Mouse (Mus musculus) embryonic facial prominence, embryonic 15.5 days (tissue): Measurements from ENCODE around the gene Clns1a. TPM values are rescaled to one million over a fixed set of nuclear protein-coding genes. Genes with fewer than 3 reads are reported as not detected.

ENCODE experiments used
- ATAC-seq: fragments of 200-750 bp; cut with Nextera tagmentation; 2 replicates; pipeline ENCODE4 v1.8.0; 2017; ENCODE audit warnings: low read depth, moderate TSS enrichment; ENCODE audit not compliant: insufficient number of reproducible peaks, low FRiP score, low TSS enrichment
- H3K27ac ChIP-seq: fragments of 300-500 bp; sonication (generic); replicated peaks from 2 replicates; pipeline ENCODE4 v1.5.1; 2015; ENCODE audit warnings: mild to moderate bottlenecking, inconsistent platforms
- H3K27me3 ChIP-seq: fragments of 300-500 bp; sonication (generic); 2 replicates; pipeline ENCODE4 v1.6.1; 2015; ENCODE audit warnings: inconsistent platforms
- H3K36me3 ChIP-seq: fragments of 300-500 bp; sonication (generic); 2 replicates; pipeline ENCODE4 v1.6.1; 2015; ENCODE audit warnings: mild to moderate bottlenecking, inconsistent platforms
- H3K4me1 ChIP-seq: fragments of 300-500 bp; sonication (generic); 2 replicates; pipeline ENCODE4 v1.6.1; 2015; ENCODE audit warnings: inconsistent platforms
- H3K4me2 ChIP-seq: fragments of 300-500 bp; sonication (generic); replicated peaks from 2 replicates; pipeline ENCODE4 v1.6.1; 2015; ENCODE audit warnings: mild to moderate bottlenecking, inconsistent platforms
- H3K4me3 ChIP-seq: fragments of 300-500 bp; sonication (generic); replicated peaks from 2 replicates; pipeline ENCODE4 v1.5.1; 2015; ENCODE audit warnings: mild to moderate bottlenecking, inconsistent platforms
- H3K9ac ChIP-seq: fragments of 300-500 bp; sonication (generic); 2 replicates; pipeline ENCODE4 v1.6.1; 2015; ENCODE audit warnings: inconsistent platforms
- H3K9me3 ChIP-seq: fragments of 300-500 bp; sonication (generic); replicated peaks from 2 replicates; pipeline ENCODE4 v1.6.1; 2016; ENCODE audit warnings: inconsistent platforms
- WGBS: fragments of 180-500 bp; shearing (Covaris S2); methylation state at CpG from one replicate; pipeline ENCODE4 v1.1.7; 2015; 5-methylcytosine and 5-hydroxymethylcytosine counted together
- polyA plus RNA-seq: library from polyadenylated mRNA; unstranded; fragments of >200 nt; fragmentation: Nextera tagmentation; extraction: Ambion mirVana; gene quantifications from 2 replicates; pipeline ENCODE4 v1.2.1, GENCODE M21; 2015

The Clns1a gene
- polyA plus RNA-seq, 1 experiment from 2014 or later: 168 TPM

DNA sequence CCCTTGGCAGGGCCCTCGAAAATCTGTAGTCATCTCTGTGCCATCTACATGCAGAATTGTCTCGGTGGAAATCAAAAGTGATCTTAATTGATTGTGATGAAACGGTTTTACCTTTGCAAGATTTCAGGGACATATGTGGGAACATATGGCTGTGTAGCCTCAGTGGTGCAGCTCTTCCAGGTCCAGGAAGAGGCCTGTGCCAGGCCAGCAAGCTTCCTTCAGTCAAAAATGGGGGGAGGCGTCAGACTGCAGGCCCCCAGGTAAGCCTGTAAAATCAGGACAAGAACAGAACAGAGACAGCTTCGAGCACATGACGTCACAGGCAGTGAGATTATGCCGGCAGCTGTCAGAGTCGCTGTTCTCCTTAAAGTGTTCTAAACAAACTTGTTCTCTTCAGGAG, 71.4 kb downstream of the Clns1a start:
- no peak for ATAC-seq
- H3K4me3 ChIP-seq: no peak overlapping the region
- H3K4me1 ChIP-seq: no peaks in the 10 kb centered on the region
- H3K9ac ChIP-seq: no peak overlapping the region
- H3K27me3 ChIP-seq: no peaks in the 10 kb centered on the region
- H3K9me3 ChIP-seq: no peaks in the 10 kb centered on the region
- no peak overlapping the region for H3K27ac ChIP-seq
- no peak overlapping the region for H3K4me2 ChIP-seq
- H3K36me3 ChIP-seq: no peaks in the 10 kb centered on the region
- WGBS: 67% methylated on average over 8 of the region's 8 CpGs

DNA sequence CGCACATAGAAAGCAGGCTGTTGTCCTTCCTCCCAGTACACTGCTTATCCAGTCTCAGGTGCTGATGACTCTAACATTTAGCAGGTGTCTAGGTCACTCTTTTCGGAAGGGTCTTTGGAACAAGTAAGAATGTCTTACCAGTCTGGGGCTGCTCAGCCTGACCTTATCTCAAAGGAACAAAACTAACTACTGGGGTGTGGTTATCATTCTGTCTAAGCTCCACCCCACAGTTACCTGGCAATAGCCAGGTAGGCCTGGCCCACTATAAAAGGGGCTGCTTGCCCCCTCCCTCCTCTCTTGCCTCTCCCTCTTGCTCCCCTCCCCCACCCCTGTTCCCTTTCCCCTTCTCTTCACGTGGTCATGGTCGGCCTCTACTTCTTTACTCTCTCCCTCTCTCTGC, 72.6 kb downstream of the Clns1a start:
- H3K4me3 ChIP-seq: no peak overlapping the region
- no peaks in the 10 kb centered on the region for H3K9me3 ChIP-seq
- WGBS: 79% methylated on average over 4 of the region's 4 CpGs
- H3K4me1 ChIP-seq: no peaks in the 10 kb centered on the region
- no peak overlapping the region for H3K9ac ChIP-seq
- ATAC-seq: no peak
- no peaks in the 10 kb centered on the region for H3K27me3 ChIP-seq
- H3K36me3 ChIP-seq: no peaks in the 10 kb centered on the region
- H3K4me2 ChIP-seq: no peak overlapping the region
- no peak overlapping the region for H3K27ac ChIP-seq

Other genes with a start within 250 kb of the Clns1a start
- 3.5 and 5.1 TPM in 2 replicates for gene Kctd14, start 245.3 kb upstream of the Clns1a start, polyA plus RNA-seq
- 43.7 and 45.5 TPM in 2 replicates for gene Ints4, start 215.7 kb upstream of the Clns1a start, polyA plus RNA-seq
- 73.9 and 80.9 TPM in 2 replicates for gene Aamdc, start 117.1 kb upstream of the Clns1a start, polyA plus RNA-seq
- 20.7 and 21.9 TPM in 2 replicates for gene Rsf1, start 116.7 kb upstream of the Clns1a start, polyA plus RNA-seq
- 3.6 and 4.1 TPM in 2 replicates for gene Aqp11, start 41.7 kb downstream of the Clns1a start, polyA plus RNA-seq
- 25.7 and 27.2 TPM in 2 replicates for gene Pak1, start 91.9 kb downstream of the Clns1a start, polyA plus RNA-seq
- gene Gdpd4, start 223.3 kb downstream of the Clns1a start, polyA plus RNA-seq: not detected in 2 replicates